Mouse (Mus musculus): ENCODE results near the gene Tmem50b. TPM values are rescaled to one million over a fixed set of nuclear protein-coding genes. Genes with fewer than 3 reads are reported as not detected.
"Not testable (repeated sequence)": the region's sequence is repeated elsewhere in the genome, so short reads cannot be mapped to it uniquely, and the experiment has no call there.

Gene Tmem50b
- polyA plus RNA-seq, 1 experiment, result 27.7 TPM

- no peak overlapping the region for H3K27ac ChIP-seq (ENCODE audit: insufficient read depth, low read length)
- no peaks in the 10 kb centered on the region; the same call in 1 of the 2 replicates for H3K4me1 ChIP-seq (ENCODE audit: control insufficient read depth, insufficient read depth, low read length)
- TF ChIP-seq POLR2A (IDR thresholded peaks at IDR 0.05; ENCODE audit: low read depth, low read length) (no peak), CTCF (IDR thresholded peaks at IDR 0.05; ENCODE audit: borderline replicate concordance, insufficient read depth, low read length) (no peak)
- no peak overlapping the region for H3K4me3 ChIP-seq (ENCODE audit: insufficient read depth, low read length)
These were observed 62.7 kb downstream of the Tmem50b start for GRCm38 (mm10) chr16:91534888-91535287.

GRCm38 (mm10) chr16:91534477-91534876 lies 63.1 kb downstream of the Tmem50b start:
- Histone ChIP-seq H3K27ac (ENCODE audit: insufficient read depth, low read length) (no peak overlapping the region), H3K4me3 (ENCODE audit: insufficient read depth, low read length) (no peak overlapping the region), H3K4me1 (ENCODE audit: control insufficient read depth, insufficient read depth, low read length) (no peaks in the 10 kb centered on the region; the same call in 1 of the 2 replicates)
- no peak for TF ChIP-seq CTCF (IDR thresholded peaks at IDR 0.05; ENCODE audit: borderline replicate concordance, insufficient read depth, low read length)

GRCm38 (mm10) chr16:91533097-91534001 lies 64.3 kb downstream of the Tmem50b start:
- no peak for TF ChIP-seq POLR2A (IDR thresholded peaks at IDR 0.05; ENCODE audit: low read depth, low read length)
- no peak for TF ChIP-seq CTCF (IDR thresholded peaks at IDR 0.05; ENCODE audit: borderline replicate concordance, insufficient read depth, low read length)
- Histone ChIP-seq H3K4me3 (ENCODE audit: insufficient read depth, low read length) (no peak overlapping the region), H3K4me1 (ENCODE audit: control insufficient read depth, insufficient read depth, low read length) (peaks cover 2% of the 10 kb centered on the region; the same call in 1 of the 2 replicates), H3K27ac (ENCODE audit: insufficient read depth, low read length) (no peak overlapping the region)

- 0 out of 2 replicates have a peak, but pooled peaks cover 2% of the 10 kb centered on the region for H3K4me1 ChIP-seq (ENCODE audit: control insufficient read depth, insufficient read depth, low read length)
- no peak overlapping the region for H3K27ac ChIP-seq (ENCODE audit: insufficient read depth, low read length)
These were observed 65.2 kb downstream of the Tmem50b start for GRCm38 (mm10) chr16:91532429-91532828.

GRCm38 (mm10) chr16:91531856-91532255 lies 65.7 kb downstream of the Tmem50b start:
- no peak overlapping the region for H3K4me3 ChIP-seq (ENCODE audit: insufficient read depth, low read length)
- 0 out of 2 replicates have a peak, but pooled peaks cover 2% of the 10 kb centered on the region for H3K4me1 ChIP-seq (ENCODE audit: control insufficient read depth, insufficient read depth, low read length)
- H3K27ac ChIP-seq (ENCODE audit: insufficient read depth, low read length), result no peak overlapping the region
- TF ChIP-seq POLR2A (IDR thresholded peaks at IDR 0.05; ENCODE audit: low read depth, low read length) (no peak), CTCF (IDR thresholded peaks at IDR 0.05; ENCODE audit: borderline replicate concordance, insufficient read depth, low read length) (no peak)

More at GRCm38 (mm10) chr16:91532429-91532828, 65.2 kb downstream of the Tmem50b start:
- TF ChIP-seq CTCF (IDR thresholded peaks at IDR 0.05; ENCODE audit: borderline replicate concordance, insufficient read depth, low read length), result no peak
- TF ChIP-seq POLR2A (IDR thresholded peaks at IDR 0.05; ENCODE audit: low read depth, low read length), result no peak
- H3K4me3 ChIP-seq (ENCODE audit: insufficient read depth, low read length), result no peak overlapping the region

- not testable (repeated sequence) for H3K27ac ChIP-seq (ENCODE audit: insufficient read depth, low read length); H3K4me3 ChIP-seq (ENCODE audit: insufficient read depth, low read length); H3K4me1 ChIP-seq (ENCODE audit: control insufficient read depth, insufficient read depth, low read length)
These were observed 66.8 kb downstream of the Tmem50b start for GRCm38 (mm10) chr16:91530830-91531229.

- TF ChIP-seq POLR2A (IDR thresholded peaks at IDR 0.05; ENCODE audit: low read depth, low read length) (no peak), CTCF (IDR thresholded peaks at IDR 0.05; ENCODE audit: borderline replicate concordance, insufficient read depth, low read length) (no peak)
- Histone ChIP-seq H3K4me1 (ENCODE audit: control insufficient read depth, insufficient read depth, low read length) (0 out of 2 replicates have a peak, but pooled peaks cover 2% of the 10 kb centered on the region), H3K27ac (ENCODE audit: insufficient read depth, low read length) (no peak overlapping the region), H3K4me3 (ENCODE audit: insufficient read depth, low read length) (no peak overlapping the region)
These were observed 69.0 kb downstream of the Tmem50b start for GRCm38 (mm10) chr16:91528578-91528977.

GRCm38 (mm10) chr16:91527500-91527899 lies 70.1 kb downstream of the Tmem50b start:
- no peak for TF ChIP-seq POLR2A (IDR thresholded peaks at IDR 0.05; ENCODE audit: low read depth, low read length)
- TF ChIP-seq CTCF (IDR thresholded peaks at IDR 0.05; ENCODE audit: borderline replicate concordance, insufficient read depth, low read length), result no peak
- Histone ChIP-seq H3K4me3 (ENCODE audit: insufficient read depth, low read length) (no peak overlapping the region), H3K27ac (ENCODE audit: insufficient read depth, low read length) (no peak overlapping the region), H3K4me1 (ENCODE audit: control insufficient read depth, insufficient read depth, low read length) (peaks cover 4% of the 10 kb centered on the region; the same call in 1 of the 2 replicates)

GRCm38 (mm10) chr16:91527051-91527450 lies 70.5 kb downstream of the Tmem50b start:
- TF ChIP-seq POLR2A (IDR thresholded peaks at IDR 0.05; ENCODE audit: low read depth, low read length) (no peak), CTCF (IDR thresholded peaks at IDR 0.05; ENCODE audit: borderline replicate concordance, insufficient read depth, low read length) (no peak)
- H3K27ac ChIP-seq (ENCODE audit: insufficient read depth, low read length), result no peak overlapping the region
- H3K4me3 ChIP-seq (ENCODE audit: insufficient read depth, low read length), result no peak overlapping the region
- H3K4me1 ChIP-seq (ENCODE audit: control insufficient read depth, insufficient read depth, low read length), result peaks cover 5% of the 10 kb centered on the region

GRCm38 (mm10) chr16:91526274-91526673 lies 71.3 kb downstream of the Tmem50b start:
- TF ChIP-seq POLR2A (IDR thresholded peaks at IDR 0.05; ENCODE audit: low read depth, low read length), result no peak
- no peak for TF ChIP-seq CTCF (IDR thresholded peaks at IDR 0.05; ENCODE audit: borderline replicate concordance, insufficient read depth, low read length)
- H3K27ac ChIP-seq (ENCODE audit: insufficient read depth, low read length), result no peak overlapping the region
- no peak overlapping the region for H3K4me3 ChIP-seq (ENCODE audit: insufficient read depth, low read length)
- H3K4me1 ChIP-seq (ENCODE audit: control insufficient read depth, insufficient read depth, low read length), result peaks cover 8% of the 10 kb centered on the region

Other genes with a start within 250 kb of the Tmem50b start
- 54.8 and 68.1 TPM in 2 replicates for gene Ifnar2, start 225.0 kb downstream of the Tmem50b start, polyA plus RNA-seq (2011; ENCODE audit: insufficient read length, low read depth, missing spikeins)
- gene Gm21970, start 206.1 kb downstream of the Tmem50b start, polyA plus RNA-seq (2011; ENCODE audit: insufficient read length, low read depth, missing spikeins), result 9.3 TPM in 1 of 2 replicates, not detected in the other
- 29.0 and 34.6 TPM in 2 replicates for gene Il10rb, start 191.6 kb downstream of the Tmem50b start, polyA plus RNA-seq (2011; ENCODE audit: insufficient read length, low read depth, missing spikeins)
- gene Ifnar1, start 112.6 kb downstream of the Tmem50b start, polyA plus RNA-seq (2011; ENCODE audit: insufficient read length, low read depth, missing spikeins), result 58.6 and 73.8 TPM in 2 replicates
- gene Ifngr2, start 50.7 kb downstream of the Tmem50b start, polyA plus RNA-seq (2011; ENCODE audit: insufficient read length, low read depth, missing spikeins), result 85.7 and 104 TPM in 2 replicates
- 1.6 and 2.0 TPM in 2 replicates for gene Dnajc28, start 21.2 kb upstream of the Tmem50b start, polyA plus RNA-seq (2011; ENCODE audit: insufficient read length, low read depth, missing spikeins)
- gene Gart, start 49.2 kb upstream of the Tmem50b start, polyA plus RNA-seq (2011; ENCODE audit: insufficient read length, low read depth, missing spikeins), result 68.2 and 80.0 TPM in 2 replicates
- gene Son, start 49.7 kb upstream of the Tmem50b start, polyA plus RNA-seq (2011; ENCODE audit: insufficient read length, low read depth, missing spikeins), result 220 and 242 TPM in 2 replicates
- gene Donson, start 91.0 kb upstream of the Tmem50b start, polyA plus RNA-seq (2011; ENCODE audit: insufficient read length, low read depth, missing spikeins), result 13.8 and 25.6 TPM in 2 replicates
- gene Cryzl1, start 131.2 kb upstream of the Tmem50b start, polyA plus RNA-seq (2011; ENCODE audit: insufficient read length, low read depth, missing spikeins), result 63.6 and 68.6 TPM in 2 replicates
- gene Itsn1, start 131.5 kb upstream of the Tmem50b start, polyA plus RNA-seq (2011; ENCODE audit: insufficient read length, low read depth, missing spikeins), result 108 and 136 TPM in 2 replicates